Mouse (Mus musculus): ENCODE results near the gene Leng9. TPM values are rescaled to one million over a fixed set of nuclear protein-coding genes. Genes with fewer than 3 reads are reported as not detected.

Gene Leng9
- total RNA-seq, 2 experiments from 2014 or later: 2.5 to 3.2 TPM

Other genes starting within 250 kb of the Leng9 start
- gene Lilra6, start 234.9 kb downstream of the Leng9 start, total RNA-seq (2021): under 1 TPM; 0.34 to 0.36 TPM
- 1 to 10 TPM; 1.1 to 1.3 TPM for gene Lair1, start 87.2 kb downstream of the Leng9 start, total RNA-seq (2021)
- under 1 TPM; 0.68 to 0.75 TPM for gene Ttyh1, start 31.0 kb downstream of the Leng9 start, total RNA-seq (2021)
- gene Leng8, start 13.3 kb downstream of the Leng9 start, total RNA-seq (2021): 10 to 100 TPM; 37.4 to 40.9 TPM
- gene Cdc42ep5, start 14.5 kb upstream of the Leng9 start, total RNA-seq (2021): 1 to 10 TPM; 5.7 to 5.9 TPM
- 1 to 10 TPM; 1.2 TPM for gene Lilra5, start 87.4 kb upstream of the Leng9 start, total RNA-seq (2021)
- not detected for gene Ncr1, start 187.3 kb upstream of the Leng9 start, total RNA-seq (2021)
- gene Gp6, start 247.4 kb upstream of the Leng9 start, total RNA-seq (2021): under 1 TPM; 0.16 to 0.34 TPM

Measured in heart, postnatal 25 days (tissue).